Mouse (Mus musculus) intestine, postnatal 0 days (tissue): ENCODE measurements around the gene Vps13a. TPM values are rescaled to one million over a fixed set of nuclear protein-coding genes. Genes with fewer than 3 reads are reported as not detected.
"Not testable (repeated sequence)": the region's sequence is repeated elsewhere in the genome, so short reads cannot be mapped to it uniquely, and the experiment has no call there.

ENCODE experiments used
- ATAC-seq: fragments of 200-750 bp; cut with Nextera tagmentation; 2 replicates; pipeline ENCODE4 v1.8.0; 2017; ENCODE audit warnings: mild to moderate bottlenecking, moderate TSS enrichment, moderate library complexity
- H3K27ac ChIP-seq: fragments of 300-500 bp; sonication (generic); 2 replicates; pipeline ENCODE4 v1.5.1; 2014; ENCODE audit warnings: mild to moderate bottlenecking, low read depth, low read length, moderate library complexity
- H3K27me3 ChIP-seq: fragments of 300-500 bp; sonication (generic); replicated peaks from 2 replicates; pipeline ENCODE4 v1.6.1; 2014; ENCODE audit warnings: low read length, mixed read lengths; ENCODE audit not compliant: control insufficient read depth, insufficient read depth
- H3K36me3 ChIP-seq: fragments of 300-500 bp; sonication (generic); 2 replicates; pipeline ENCODE4 v1.6.1; 2014; ENCODE audit warnings: mild to moderate bottlenecking, moderate library complexity; ENCODE audit not compliant: control insufficient read depth, insufficient read depth
- H3K4me1 ChIP-seq: fragments of 300-500 bp; sonication (generic); replicated peaks from 2 replicates; pipeline ENCODE4 v1.6.1; 2014; ENCODE audit warnings: antibody characterized with exemption, low read length, mixed read lengths; ENCODE audit not compliant: control insufficient read depth, insufficient read depth
- H3K4me2 ChIP-seq: fragments of 300-500 bp; sonication (generic); replicated peaks from 2 replicates; pipeline ENCODE4 v1.6.1; 2014; ENCODE audit warnings: low read depth, mild to moderate bottlenecking, moderate library complexity
- H3K4me3 ChIP-seq: fragments of 300-500 bp; sonication (generic); 2 replicates; pipeline ENCODE4 v1.5.1; 2014; ENCODE audit warnings: low read depth, low read length
- H3K9ac ChIP-seq: fragments of 300-500 bp; sonication (generic); 2 replicates; pipeline ENCODE4 v1.6.1; 2014; ENCODE audit warnings: mild to moderate bottlenecking, low read depth, low read length
- H3K9me3 ChIP-seq: fragments of 300-500 bp; sonication (generic); 2 replicates; pipeline ENCODE4 v1.6.1; 2016; ENCODE audit warnings: mixed run types; ENCODE audit not compliant: control insufficient read depth
- CTCF ChIP-seq: sonication (generic); IDR thresholded peaks from 2 replicates; pipeline ENCODE4 v1.5.1; 2016; ENCODE audit warnings: low read depth, mild to moderate bottlenecking, control low read depth, antibody characterized with exemption, moderate library complexity
- WGBS: fragments of 180-500 bp; shearing (Covaris S2); extraction: QIAGEN DNeasy Blood & Tissue Kit; methylation state at CpG from one replicate; pipeline ENCODE4 v1.1.7; 2014; 5-methylcytosine and 5-hydroxymethylcytosine counted together
- polyA plus RNA-seq: library from polyadenylated mRNA; unstranded; fragments of >200 nt; fragmentation: Nextera tagmentation; extraction: Ambion mirVana; gene quantifications from 2 replicates; pipeline ENCODE4 v1.2.1, GENCODE M21; 2015

The Vps13a gene
- polyA plus RNA-seq, 1 experiment from 2014 or later = 6.3 TPM

GRCm38 (mm10) chr19:16805102-16805501, 24.4 kb upstream of the Vps13a start:
- no peak overlapping the region for H3K9ac ChIP-seq
- H3K4me3 ChIP-seq = no peak overlapping the region
- ATAC-seq = no peak
- no peaks in the 10 kb centered on the region for H3K36me3 ChIP-seq
- H3K4me2 ChIP-seq = no peak overlapping the region
- 35% methylated on average over 3 of the region's 3 CpGs for WGBS
- H3K4me1 ChIP-seq = no peaks in the 10 kb centered on the region
- H3K27ac ChIP-seq = no peak overlapping the region
- no peak for TF ChIP-seq CTCF
- no peaks in the 10 kb centered on the region for H3K27me3 ChIP-seq
- H3K9me3 ChIP-seq = no peaks in the 10 kb centered on the region

- no peaks in the 10 kb centered on the region for H3K4me1 ChIP-seq
- H3K36me3 ChIP-seq = no peaks in the 10 kb centered on the region
- no peak overlapping the region for H3K4me3 ChIP-seq
- WGBS = 0% methylated on average over 2 of the region's 11 CpGs
- H3K27me3 ChIP-seq = no peaks in the 10 kb centered on the region
- peak; percentile 80 for ATAC-seq
- no peak overlapping the region for H3K27ac ChIP-seq
- H3K4me2 ChIP-seq = no peak overlapping the region
- no peaks in the 10 kb centered on the region for H3K9me3 ChIP-seq
- no peak overlapping the region for H3K9ac ChIP-seq
- no peak for TF ChIP-seq CTCF
Observed at GRCm38 (mm10) chr19:16804578-16804977, 23.8 kb upstream of the Vps13a start.

- H3K27me3 ChIP-seq = no peaks in the 10 kb centered on the region
- H3K4me2 ChIP-seq = no peak overlapping the region
- H3K4me3 ChIP-seq = no peak overlapping the region
- H3K27ac ChIP-seq = no peak overlapping the region
- no peaks in the 10 kb centered on the region for H3K4me1 ChIP-seq
- 4% methylated on average over 3 of the region's 3 CpGs for WGBS
- no peaks in the 10 kb centered on the region for H3K36me3 ChIP-seq
- peak; percentile 83 for TF ChIP-seq CTCF
- H3K9ac ChIP-seq = no peak overlapping the region
- ATAC-seq = no peak
- no peaks in the 10 kb centered on the region for H3K9me3 ChIP-seq
Observed at GRCm38 (mm10) chr19:16802707-16803106, 22.0 kb upstream of the Vps13a start.

DNA sequence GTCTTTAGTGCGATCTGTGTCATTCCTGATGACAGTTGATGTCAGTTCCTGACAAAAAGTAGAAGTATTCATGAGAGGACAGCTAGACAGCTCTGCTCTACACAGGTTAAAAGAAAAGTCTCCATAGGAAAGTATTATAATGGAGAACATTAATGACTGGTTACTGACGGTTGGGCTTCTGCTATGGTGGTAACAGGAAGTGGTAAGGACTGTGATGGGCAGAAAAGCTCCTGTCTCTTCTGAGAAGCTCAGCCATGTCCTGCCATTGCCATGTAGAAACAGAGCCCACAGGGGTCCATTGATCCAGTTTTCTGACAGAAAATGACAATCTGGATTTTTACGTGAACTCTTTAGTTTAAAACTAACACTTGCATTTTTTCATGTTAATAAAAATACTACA, 21.4 kb upstream of the Vps13a start:
- Histone ChIP-seq H3K9me3 (no peaks in the 10 kb centered on the region), H3K36me3 (no peaks in the 10 kb centered on the region), H3K27ac (no peak overlapping the region), H3K9ac (no peak overlapping the region), H3K4me1 (no peaks in the 10 kb centered on the region), H3K4me2 (no peak overlapping the region), H3K4me3 (no peak overlapping the region), H3K27me3 (no peaks in the 10 kb centered on the region)
- no peak for TF ChIP-seq CTCF
- ATAC-seq = no peak
- WGBS = 78% methylated on average over 3 of the region's 3 CpGs

GRCm38 (mm10) chr19:16797923-16798322, 17.2 kb upstream of the Vps13a start:
- no peak overlapping the region for H3K27ac ChIP-seq
- ATAC-seq = no peak
- 0 out of 2 replicates have a peak, but pooled peaks cover 2% of the 10 kb centered on the region for H3K9me3 ChIP-seq
- H3K4me3 ChIP-seq = no peak overlapping the region
- H3K4me1 ChIP-seq = no peaks in the 10 kb centered on the region
- TF ChIP-seq CTCF = no peak
- H3K27me3 ChIP-seq = no peaks in the 10 kb centered on the region
- 73% methylated on average over 4 of the region's 4 CpGs for WGBS
- no peaks in the 10 kb centered on the region for H3K36me3 ChIP-seq
- H3K4me2 ChIP-seq = no peak overlapping the region
- H3K9ac ChIP-seq = no peak overlapping the region

DNA sequence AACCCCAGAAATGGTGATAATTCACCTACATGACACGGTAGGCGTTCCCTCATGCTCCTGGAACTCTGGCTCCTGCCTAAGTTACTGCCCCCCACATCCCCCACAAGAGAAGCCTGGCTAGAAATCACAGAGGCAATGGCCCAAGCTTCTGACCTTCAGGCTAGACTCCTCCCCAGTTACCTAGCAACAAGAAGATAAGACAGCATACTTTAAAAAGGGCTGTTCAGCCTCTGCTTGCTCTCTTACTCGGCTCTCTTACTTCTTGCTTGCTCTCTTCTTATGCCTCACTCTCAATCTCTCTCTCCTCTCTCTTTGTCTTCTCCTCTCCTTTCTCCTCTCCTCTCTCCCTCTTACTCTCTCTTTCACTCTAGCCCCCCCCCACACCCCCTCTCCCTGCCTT, 13.8 kb upstream of the Vps13a start:
- not testable (repeated sequence) for H3K9me3 ChIP-seq, H3K36me3 ChIP-seq, H3K4me3 ChIP-seq, H3K27ac ChIP-seq, ATAC-seq, H3K27me3 ChIP-seq, H3K9ac ChIP-seq, H3K4me1 ChIP-seq, H3K4me2 ChIP-seq
- 86% methylated on average over 3 of the region's 3 CpGs for WGBS

DNA sequence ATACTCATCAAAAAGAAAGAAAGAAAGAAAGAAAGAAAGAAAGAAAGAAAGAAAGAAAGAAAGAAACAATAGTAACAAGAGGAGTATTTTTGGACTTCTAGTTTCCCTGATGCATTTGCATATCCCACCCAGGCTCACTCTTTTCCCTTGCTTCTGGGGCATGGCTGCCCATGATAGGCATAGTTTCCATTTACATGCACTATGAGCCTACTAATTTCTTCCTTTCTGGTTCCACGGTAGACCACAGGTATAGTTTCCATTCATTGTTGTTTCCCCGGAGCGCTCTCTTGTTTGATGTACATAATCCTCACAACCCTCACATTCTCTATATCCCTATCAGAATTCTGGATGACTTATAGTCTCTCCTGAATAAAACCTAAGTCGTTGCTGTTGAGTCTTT, 9.2 kb upstream of the Vps13a start:
- H3K4me3 ChIP-seq = no peak overlapping the region
- no peak for ATAC-seq
- TF ChIP-seq CTCF = no peak
- WGBS = 73% methylated on average over 4 of the region's 4 CpGs
- H3K36me3 ChIP-seq = no peaks in the 10 kb centered on the region
- no peak overlapping the region for H3K9ac ChIP-seq
- no peaks in the 10 kb centered on the region for H3K4me1 ChIP-seq
- no peak overlapping the region for H3K27ac ChIP-seq
- no peaks in the 10 kb centered on the region for H3K9me3 ChIP-seq
- H3K4me2 ChIP-seq = no peak overlapping the region
- H3K27me3 ChIP-seq = no peaks in the 10 kb centered on the region
